Mouse (Mus musculus): Measurements from ENCODE around the gene Slc27a1. TPM values are rescaled to one million over a fixed set of nuclear protein-coding genes. Genes with fewer than 3 reads are reported as not detected.
"Not testable (repeated sequence)": the region's sequence is repeated elsewhere in the genome, so short reads cannot be mapped to it uniquely, and the experiment has no call there.

The Slc27a1 gene
- polyA plus RNA-seq (2012; rRNA removed), result 146 and 182 TPM in 2 replicates

GRCm38 (mm10) chr8:71568387-71568937 lies at the start of gene Slc27a1:
Gene Slc27a1, plus strand, starts transcription at chr8:71568882.
- Histone ChIP-seq H3K4me3 (ENCODE audit: insufficient read depth, low read depth, low read length) (peak within 1 kb of the TSS; percentile 75), H3K36me3 (ENCODE audit: control insufficient read depth, insufficient read depth, low read length) (no peaks in the 10 kb centered on the region), H3K4me1 (ENCODE audit: control insufficient read depth, insufficient read depth, low read length) (peaks cover 17% of the 10 kb centered on the region; the same call in 1 of the 2 replicates), H3K27me3 (replicated peaks; ENCODE audit: control insufficient read depth, insufficient read depth, low read length) (no peaks in the 10 kb centered on the region), H3K27ac (ENCODE audit: insufficient read depth, low read depth, low read length) (peak within 1 kb of the TSS; percentile 90)
- 11% methylated on average over 13 of the region's 13 CpGs for WGBS
- TF ChIP-seq POLR2A (IDR thresholded peaks at IDR 0.05; ENCODE audit: low read depth, low read length) (no peak), CTCF (conservative IDR thresholded peaks at IDR 0.05; ENCODE audit: insufficient read depth, insufficient read length, low read depth, low read length) (no peak)
- DNase-seq, result peak; percentile 94

GRCm38 (mm10) chr8:71519037-71519825 lies 49.5 kb upstream of the Slc27a1 start:
- DNase-seq, result peak; percentile 77

GRCm38 (mm10) chr8:71521634-71522033 lies 47.0 kb upstream of the Slc27a1 start:
- Histone ChIP-seq H3K27me3 (replicated peaks; ENCODE audit: control insufficient read depth, insufficient read depth, low read length) (no peaks in the 10 kb centered on the region), H3K4me3 (ENCODE audit: insufficient read depth, low read depth, low read length) (no peak overlapping the region), H3K27ac (ENCODE audit: insufficient read depth, low read depth, low read length) (no peak overlapping the region), H3K4me1 (ENCODE audit: control insufficient read depth, insufficient read depth, low read length) (no peaks in the 10 kb centered on the region), H3K36me3 (ENCODE audit: control insufficient read depth, insufficient read depth, low read length) (no peaks in the 10 kb centered on the region)
- DNase-seq, result peak; percentile 95
- WGBS, result 2% methylated on average over 17 of the region's 17 CpGs
- TF ChIP-seq POLR2A (IDR thresholded peaks at IDR 0.05; ENCODE audit: low read depth, low read length) (no peak), CTCF (conservative IDR thresholded peaks at IDR 0.05; ENCODE audit: insufficient read depth, insufficient read length, low read depth, low read length) (peak; percentile 98)

More at GRCm38 (mm10) chr8:71519037-71519825, 49.5 kb upstream of the Slc27a1 start:
- not testable (repeated sequence) for H3K27ac ChIP-seq (ENCODE audit: insufficient read depth, low read depth, low read length); H3K4me1 ChIP-seq (ENCODE audit: control insufficient read depth, insufficient read depth, low read length); H3K36me3 ChIP-seq (ENCODE audit: control insufficient read depth, insufficient read depth, low read length); H3K27me3 ChIP-seq (replicated peaks; ENCODE audit: control insufficient read depth, insufficient read depth, low read length); H3K4me3 ChIP-seq (ENCODE audit: insufficient read depth, low read depth, low read length)
- WGBS, result 29% methylated on average over 10 of the region's 10 CpGs
- peak; percentile 71 for TF ChIP-seq CTCF (conservative IDR thresholded peaks at IDR 0.05; ENCODE audit: insufficient read depth, insufficient read length, low read depth, low read length)

GRCm38 (mm10) chr8:71525226-71526050 lies 43.2 kb upstream of the Slc27a1 start, which contains the start of gene Ccdc194:
Gene Ccdc194, minus strand, starts transcription at chr8:71525711.
- peaks cover 3% of the 10 kb centered on the region; the same call in 1 of the 2 replicates for H3K4me1 ChIP-seq (ENCODE audit: control insufficient read depth, insufficient read depth, low read length)
- TF ChIP-seq POLR2A (IDR thresholded peaks at IDR 0.05; ENCODE audit: low read depth, low read length) (no peak), CTCF (conservative IDR thresholded peaks at IDR 0.05; ENCODE audit: insufficient read depth, insufficient read length, low read depth, low read length) (no peak)
- H3K27me3 ChIP-seq (replicated peaks; ENCODE audit: control insufficient read depth, insufficient read depth, low read length), result no peaks in the 10 kb centered on the region
- no peak within 1 kb of the TSS for H3K4me3 ChIP-seq (ENCODE audit: insufficient read depth, low read depth, low read length)
- no peak for DNase-seq
- H3K36me3 ChIP-seq (ENCODE audit: control insufficient read depth, insufficient read depth, low read length), result no peaks in the 10 kb centered on the region
- no peak within 1 kb of the TSS for H3K27ac ChIP-seq (ENCODE audit: insufficient read depth, low read depth, low read length)
- 36% methylated on average over 46 of the region's 46 CpGs for WGBS

GRCm38 (mm10) chr8:71526272-71526671 lies 42.4 kb upstream of the Slc27a1 start:
- TF ChIP-seq POLR2A (IDR thresholded peaks at IDR 0.05; ENCODE audit: low read depth, low read length) (no peak), CTCF (conservative IDR thresholded peaks at IDR 0.05; ENCODE audit: insufficient read depth, insufficient read length, low read depth, low read length) (no peak)
- Histone ChIP-seq H3K27me3 (replicated peaks; ENCODE audit: control insufficient read depth, insufficient read depth, low read length) (no peaks in the 10 kb centered on the region), H3K4me3 (ENCODE audit: insufficient read depth, low read depth, low read length) (no peak overlapping the region), H3K4me1 (ENCODE audit: control insufficient read depth, insufficient read depth, low read length) (peaks cover 3% of the 10 kb centered on the region; the same call in 1 of the 2 replicates), H3K36me3 (ENCODE audit: control insufficient read depth, insufficient read depth, low read length) (no peaks in the 10 kb centered on the region), H3K27ac (ENCODE audit: insufficient read depth, low read depth, low read length) (no peak overlapping the region)
- 40% methylated on average over 6 of the region's 6 CpGs for WGBS
- no peak for DNase-seq

- Histone ChIP-seq H3K4me3 (ENCODE audit: insufficient read depth, low read depth, low read length) (no peak overlapping the region), H3K4me1 (ENCODE audit: control insufficient read depth, insufficient read depth, low read length) (peaks cover 3% of the 10 kb centered on the region; the same call in 1 of the 2 replicates), H3K27me3 (replicated peaks; ENCODE audit: control insufficient read depth, insufficient read depth, low read length) (no peaks in the 10 kb centered on the region), H3K36me3 (ENCODE audit: control insufficient read depth, insufficient read depth, low read length) (no peaks in the 10 kb centered on the region), H3K27ac (ENCODE audit: insufficient read depth, low read depth, low read length) (0 out of 2 replicates have a peak overlapping the region, but pooled peaks have one; percentile 42)
- no peak for TF ChIP-seq CTCF (conservative IDR thresholded peaks at IDR 0.05; ENCODE audit: insufficient read depth, insufficient read length, low read depth, low read length)
- TF ChIP-seq POLR2A (IDR thresholded peaks at IDR 0.05; ENCODE audit: low read depth, low read length), result no peak
- no peak for DNase-seq
- WGBS, result 67% methylated on average over 3 of the region's 3 CpGs
These were observed 41.4 kb upstream of the Slc27a1 start for GRCm38 (mm10) chr8:71527162-71527870.
